Mouse (Mus musculus) cerebellum, adult 8-10 months (tissue): ENCODE results near the gene Usp30.

ENCODE experiments used
- DNase-seq: peaks from one replicate; pipeline ENCODE4 v3.0.0; 2022

The Usp30 gene

GRCm38 (mm10) chr5:114065161-114065560, at the start of gene Usp30:
Gene Usp30 (plus strand): TSS chr5:114065461.
- DNase-seq = no peak

GRCm38 (mm10) chr5:114024390-114024789, 40.9 kb upstream of the Usp30 start:
- no peak for DNase-seq

- DNase-seq = no peak
Measured at GRCm38 (mm10) chr5:114024885-114025284, 40.4 kb upstream of the Usp30 start.

GRCm38 (mm10) chr5:114027217-114027944, 37.9 kb upstream of the Usp30 start:
- no peak for DNase-seq

- DNase-seq = peak; percentile 65
Measured at GRCm38 (mm10) chr5:114028111-114028510, 37.1 kb upstream of the Usp30 start.

GRCm38 (mm10) chr5:114030652-114031051, 34.6 kb upstream of the Usp30 start:
- DNase-seq = no peak

- DNase-seq = no peak
Measured at GRCm38 (mm10) chr5:114032161-114032763, 33.0 kb upstream of the Usp30 start.

- no peak for DNase-seq
Measured at GRCm38 (mm10) chr5:114034393-114034792, 30.9 kb upstream of the Usp30 start.

GRCm38 (mm10) chr5:114035111-114035510, 30.1 kb upstream of the Usp30 start:
- DNase-seq = no peak

GRCm38 (mm10) chr5:114040508-114040907, 24.8 kb upstream of the Usp30 start:
- DNase-seq = no peak

GRCm38 (mm10) chr5:114040911-114041310, 24.4 kb upstream of the Usp30 start:
- no peak for DNase-seq

GRCm38 (mm10) chr5:114041327-114041930, 23.8 kb upstream of the Usp30 start:
- no peak for DNase-seq

- no peak for DNase-seq
Measured at GRCm38 (mm10) chr5:114043800-114044199, 21.5 kb upstream of the Usp30 start.

- no peak for DNase-seq
Measured at GRCm38 (mm10) chr5:114045134-114045533, 20.1 kb upstream of the Usp30 start.

- no peak for DNase-seq
Measured at GRCm38 (mm10) chr5:114046151-114046550, 19.1 kb upstream of the Usp30 start.

- no peak for DNase-seq
Measured at GRCm38 (mm10) chr5:114046604-114047003, 18.7 kb upstream of the Usp30 start.

- no peak for DNase-seq
Measured at GRCm38 (mm10) chr5:114047182-114047581, 18.1 kb upstream of the Usp30 start.

- no peak for DNase-seq
Measured at GRCm38 (mm10) chr5:114048731-114049308, 16.4 kb upstream of the Usp30 start.

GRCm38 (mm10) chr5:114052246-114052761, 13.0 kb upstream of the Usp30 start:
- DNase-seq = peak; percentile 58

GRCm38 (mm10) chr5:114057129-114057731, 8.0 kb upstream of the Usp30 start:
- no peak for DNase-seq

- DNase-seq = no peak
Measured at GRCm38 (mm10) chr5:114061675-114062074, 3.6 kb upstream of the Usp30 start.

- DNase-seq = no peak
Measured at GRCm38 (mm10) chr5:114063958-114064357, 1.3 kb upstream of the Usp30 start.

- DNase-seq = no peak
Measured at GRCm38 (mm10) chr5:114066601-114067000, 1.3 kb downstream of the Usp30 start.
